Mouse (Mus musculus): ENCODE measurements around the gene Tbc1d8. TPM values are rescaled to one million over a fixed set of nuclear protein-coding genes. Genes with fewer than 3 reads are reported as not detected.

Gene Tbc1d8
- total RNA-seq (2014; rRNA removed; ENCODE audit: low replicate concordance) = 10.2 and 16.7 TPM in 2 replicates
- 6.4 TPM in 2 replicates for polyA plus RNA-seq (2015; fragmentation: Nextera tagmentation; extraction: Ambion mirVana)

DNA sequence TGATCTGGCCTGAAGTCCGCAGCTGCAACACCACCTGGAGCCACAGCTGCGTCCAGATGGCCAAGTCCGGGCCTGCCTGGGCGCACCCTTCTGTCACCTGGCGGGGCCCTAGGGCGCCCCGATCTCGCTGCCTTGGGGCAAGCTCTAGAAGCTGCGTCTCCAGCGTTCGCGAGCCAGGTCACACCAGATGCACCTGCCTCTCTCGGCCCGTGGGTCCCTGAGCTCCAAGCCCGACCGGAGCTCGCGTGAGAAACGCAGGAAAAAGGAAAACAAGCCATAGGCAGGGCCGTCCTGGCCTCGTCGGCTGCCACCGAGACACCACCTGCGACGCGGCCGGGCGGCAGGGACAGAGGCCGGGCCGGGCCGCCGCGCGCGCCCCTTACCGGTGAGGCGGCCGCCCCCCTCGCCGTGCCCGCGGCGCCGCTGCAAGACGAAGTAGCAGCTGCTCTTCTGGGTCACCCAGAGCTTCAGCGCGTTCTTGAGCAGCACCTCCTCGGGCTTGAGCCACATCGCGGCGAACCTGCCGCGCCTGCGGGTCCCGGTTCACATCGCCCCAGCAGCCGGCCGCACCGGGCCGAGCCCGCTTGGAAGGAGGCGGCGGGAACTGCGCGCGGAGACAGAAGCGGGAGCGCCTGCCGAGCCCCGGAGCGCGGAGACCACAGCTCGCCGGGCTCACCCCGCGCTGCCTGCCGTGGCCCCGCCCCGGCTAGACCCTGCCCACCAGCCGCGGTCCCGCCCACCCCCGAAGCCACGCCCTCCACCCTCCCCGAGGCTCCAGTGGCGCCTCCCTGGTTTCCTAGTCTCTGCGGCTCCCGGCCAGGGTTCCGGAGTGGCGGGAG lies at the start of gene Tbc1d8:
Gene Tbc1d8, minus strand, starts transcription at position 699 of the 839 bp plus-strand sequence.
- H3K4me2 ChIP-seq (ENCODE audit: low read depth, low read length) = peak within 1 kb of the TSS; percentile 99
- peak within 1 kb of the TSS; percentile 89 for H3K27ac ChIP-seq (ENCODE audit: low read depth)
- DNase-seq (ENCODE audit: low spot score) (peak; percentile 93), ATAC-seq (ENCODE audit: insufficient read depth, low read depth) (peak; percentile 97)
- H3K36me3 ChIP-seq (replicated peaks; ENCODE audit: control insufficient read depth, insufficient read depth, low read length) = no peaks in the 10 kb centered on the region
- H3K9me3 ChIP-seq (replicated peaks; ENCODE audit: control insufficient read depth, low read length) = no peaks in the 10 kb centered on the region
- H3K4me1 ChIP-seq (ENCODE audit: control insufficient read depth, insufficient read depth) = peaks cover 12% of the 10 kb centered on the region
- no peaks in the 10 kb centered on the region for H3K27me3 ChIP-seq (ENCODE audit: control insufficient read depth, insufficient read depth, low read length)
- H3K9ac ChIP-seq (replicated peaks; ENCODE audit: low read depth, low read length) = peak within 1 kb of the TSS; percentile 83
- H3K4me3 ChIP-seq (ENCODE audit: low read depth, low read length) = peak within 1 kb of the TSS; percentile 88
- WGBS = under 1% methylated on average over 83 of the region's 90 CpGs
- TF ChIP-seq CTCF (IDR thresholded peaks at IDR 0.05; ENCODE audit: low read depth) (0 out of 2 replicates have a peak, but pooled peaks have one; percentile 1), EP300 (IDR thresholded peaks at IDR 0.05; ENCODE audit: low read depth) (no peak)

DNA sequence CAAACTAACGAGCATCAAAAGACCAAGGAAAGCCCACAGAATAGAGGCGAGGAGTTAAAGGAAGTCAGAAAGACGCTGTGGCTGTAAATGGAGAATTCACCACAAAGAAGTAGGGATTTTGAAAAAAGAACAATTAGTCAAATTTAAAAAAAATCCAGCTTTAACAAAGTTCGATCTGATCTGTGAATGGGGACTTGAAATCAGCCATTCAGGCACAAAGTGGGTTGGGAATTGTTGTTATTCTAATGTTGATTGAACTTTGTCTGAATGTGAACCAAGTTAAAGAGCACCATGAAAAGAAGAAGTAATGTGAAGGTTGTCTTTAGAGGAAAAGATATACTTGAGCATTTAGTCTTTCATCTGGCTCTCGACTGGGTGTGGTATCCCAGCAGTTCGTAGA lies 49.8 kb upstream of the Tbc1d8 start:
- Histone ChIP-seq H3K36me3 (replicated peaks; ENCODE audit: control insufficient read depth, insufficient read depth, low read length) (no peaks in the 10 kb centered on the region), H3K27ac (ENCODE audit: low read depth) (no peak overlapping the region), H3K9ac (replicated peaks; ENCODE audit: low read depth, low read length) (no peak overlapping the region), H3K4me2 (ENCODE audit: low read depth, low read length) (no peak overlapping the region), H3K9me3 (replicated peaks; ENCODE audit: control insufficient read depth, low read length) (no peaks in the 10 kb centered on the region), H3K4me3 (ENCODE audit: low read depth, low read length) (no peak overlapping the region), H3K4me1 (ENCODE audit: control insufficient read depth, insufficient read depth) (peaks cover 3% of the 10 kb centered on the region; the same call in 1 of the 2 replicates), H3K27me3 (ENCODE audit: control insufficient read depth, insufficient read depth, low read length) (no peaks in the 10 kb centered on the region)
- no peak for DNase-seq (ENCODE audit: low spot score)
- no peak for ATAC-seq (ENCODE audit: insufficient read depth, low read depth)
- 71% methylated on average over 6 of the region's 6 CpGs for WGBS
- TF ChIP-seq EP300 (IDR thresholded peaks at IDR 0.05; ENCODE audit: low read depth) = no peak
- TF ChIP-seq CTCF (IDR thresholded peaks at IDR 0.05; ENCODE audit: low read depth) = no peak

DNA sequence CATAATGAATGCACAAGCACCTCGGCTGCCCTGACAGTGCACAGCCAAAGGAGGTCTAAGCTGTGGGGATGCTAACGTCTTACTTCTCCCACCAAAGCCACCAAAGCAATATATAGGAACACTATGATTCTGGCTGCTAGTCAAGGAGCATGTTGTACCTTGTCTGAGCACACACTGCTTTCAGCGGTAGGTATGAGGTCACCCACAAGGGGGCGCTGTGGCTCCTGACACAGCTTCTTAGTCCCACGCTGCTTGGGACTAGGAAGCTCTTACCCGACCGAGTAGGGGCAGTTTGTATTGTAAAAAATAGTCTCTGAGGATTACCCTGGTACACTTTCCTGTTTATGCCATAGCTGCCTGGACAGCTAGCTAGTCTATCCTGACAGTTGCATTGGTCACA lies 48.9 kb upstream of the Tbc1d8 start:
- peak; percentile 75 for DNase-seq (ENCODE audit: low spot score)

DNA sequence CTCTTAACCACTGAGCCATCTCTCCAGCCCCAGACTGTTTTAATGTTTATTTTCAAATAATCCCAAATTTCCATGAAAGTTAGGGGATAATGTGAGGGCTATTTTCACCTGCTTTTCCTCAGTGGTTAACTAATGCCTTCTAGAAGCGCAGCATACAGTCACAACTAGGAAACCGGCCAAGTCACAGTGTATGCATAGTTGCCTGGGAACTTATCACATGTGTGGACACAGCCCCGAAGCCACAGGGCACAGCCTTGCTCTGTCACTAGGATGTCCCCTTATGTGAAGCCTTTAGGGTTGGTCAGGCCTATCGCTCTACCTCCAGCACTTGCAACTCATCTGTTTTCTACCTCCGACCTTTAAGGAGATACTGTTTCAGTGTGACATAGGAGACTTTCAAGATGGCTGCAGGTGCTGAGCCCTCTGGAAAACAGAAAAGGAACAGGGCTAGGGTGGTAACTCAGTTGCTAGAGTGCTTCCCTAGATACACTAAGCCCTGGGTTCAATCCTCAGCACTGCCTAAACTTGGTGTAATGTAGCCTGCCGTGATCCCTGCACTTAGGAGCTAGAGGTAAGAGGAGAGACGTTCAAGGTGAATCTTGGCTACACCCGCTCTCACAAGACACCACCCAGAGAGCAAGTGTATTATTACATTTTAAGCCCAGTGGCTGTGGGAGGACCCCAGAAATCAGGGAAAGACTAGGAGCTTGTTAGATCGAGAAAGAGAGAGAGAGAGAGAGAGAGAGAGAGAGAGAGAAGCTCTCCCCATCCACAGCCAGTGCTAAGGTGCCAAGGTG lies 48.0 kb upstream of the Tbc1d8 start:
- H3K9ac ChIP-seq (replicated peaks; ENCODE audit: low read depth, low read length) = no peak overlapping the region
- H3K4me2 ChIP-seq (ENCODE audit: low read depth, low read length) = no peak overlapping the region
- DNase-seq (ENCODE audit: low spot score) = no peak
- no peaks in the 10 kb centered on the region for H3K9me3 ChIP-seq (replicated peaks; ENCODE audit: control insufficient read depth, low read length)
- H3K27ac ChIP-seq (ENCODE audit: low read depth) = no peak overlapping the region
- no peak overlapping the region for H3K4me3 ChIP-seq (ENCODE audit: low read depth, low read length)
- ATAC-seq (ENCODE audit: insufficient read depth, low read depth) = peak; percentile 53; the same call in 1 of the 2 replicates
- no peaks in the 10 kb centered on the region for H3K27me3 ChIP-seq (ENCODE audit: control insufficient read depth, insufficient read depth, low read length)
- no peak for TF ChIP-seq EP300 (IDR thresholded peaks at IDR 0.05; ENCODE audit: low read depth)
- no peak for TF ChIP-seq CTCF (IDR thresholded peaks at IDR 0.05; ENCODE audit: low read depth)
- H3K4me1 ChIP-seq (ENCODE audit: control insufficient read depth, insufficient read depth) = peaks cover 3% of the 10 kb centered on the region; the same call in 1 of the 2 replicates
- H3K36me3 ChIP-seq (replicated peaks; ENCODE audit: control insufficient read depth, insufficient read depth, low read length) = no peaks in the 10 kb centered on the region
- WGBS = 59% methylated on average over 9 of the region's 9 CpGs

More for the DNA sequence above, 48.9 kb upstream of the Tbc1d8 start:
- no peak overlapping the region for H3K27ac ChIP-seq (ENCODE audit: low read depth)
- peak; percentile 76 for TF ChIP-seq CTCF (IDR thresholded peaks at IDR 0.05; ENCODE audit: low read depth)
- TF ChIP-seq EP300 (IDR thresholded peaks at IDR 0.05; ENCODE audit: low read depth) = no peak
- no peaks in the 10 kb centered on the region for H3K36me3 ChIP-seq (replicated peaks; ENCODE audit: control insufficient read depth, insufficient read depth, low read length)
- WGBS = 10% methylated on average over 7 of the region's 7 CpGs
- H3K4me2 ChIP-seq (ENCODE audit: low read depth, low read length) = no peak overlapping the region
- no peak overlapping the region for H3K4me3 ChIP-seq (ENCODE audit: low read depth, low read length)
- H3K27me3 ChIP-seq (ENCODE audit: control insufficient read depth, insufficient read depth, low read length) = no peaks in the 10 kb centered on the region
- H3K9ac ChIP-seq (replicated peaks; ENCODE audit: low read depth, low read length) = no peak overlapping the region
- no peaks in the 10 kb centered on the region for H3K9me3 ChIP-seq (replicated peaks; ENCODE audit: control insufficient read depth, low read length)
- H3K4me1 ChIP-seq (ENCODE audit: control insufficient read depth, insufficient read depth) = peaks cover 3% of the 10 kb centered on the region; the same call in 1 of the 2 replicates
- ATAC-seq (ENCODE audit: insufficient read depth, low read depth) = peak; percentile 49

DNA sequence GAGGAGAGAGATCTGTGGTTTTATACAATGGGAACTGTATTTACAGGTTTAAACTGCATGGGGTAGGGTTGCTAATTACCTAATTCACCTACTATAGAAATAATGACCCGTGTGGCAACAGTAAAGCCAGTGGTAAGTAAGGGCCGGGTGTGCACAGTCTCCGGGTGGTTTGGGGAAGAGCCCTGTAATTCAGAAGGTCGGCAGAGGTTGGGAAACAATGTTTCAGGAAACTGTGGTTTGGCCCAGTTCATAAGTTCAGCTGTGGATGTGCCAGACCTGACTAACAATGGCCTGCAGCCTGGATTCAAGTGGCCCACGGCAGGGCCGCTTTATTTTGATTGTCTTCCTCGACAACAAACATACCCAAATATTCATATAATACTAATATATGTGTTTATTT lies 47.2 kb upstream of the Tbc1d8 start:
- TF ChIP-seq CTCF (IDR thresholded peaks at IDR 0.05; ENCODE audit: low read depth) = no peak
- TF ChIP-seq EP300 (IDR thresholded peaks at IDR 0.05; ENCODE audit: low read depth) = no peak
- Histone ChIP-seq H3K4me1 (ENCODE audit: control insufficient read depth, insufficient read depth) (peaks cover 3% of the 10 kb centered on the region; the same call in 1 of the 2 replicates), H3K36me3 (replicated peaks; ENCODE audit: control insufficient read depth, insufficient read depth, low read length) (no peaks in the 10 kb centered on the region), H3K4me2 (ENCODE audit: low read depth, low read length) (no peak overlapping the region), H3K27me3 (ENCODE audit: control insufficient read depth, insufficient read depth, low read length) (no peaks in the 10 kb centered on the region), H3K9ac (replicated peaks; ENCODE audit: low read depth, low read length) (no peak overlapping the region), H3K27ac (ENCODE audit: low read depth) (no peak overlapping the region), H3K4me3 (ENCODE audit: low read depth, low read length) (no peak overlapping the region), H3K9me3 (replicated peaks; ENCODE audit: control insufficient read depth, low read length) (no peaks in the 10 kb centered on the region)
- 54% methylated on average over 7 of the region's 7 CpGs for WGBS
- no peak for ATAC-seq (ENCODE audit: insufficient read depth, low read depth)
- no peak for DNase-seq (ENCODE audit: low spot score)
